Mouse (Mus musculus) liver (tissue): Measurements from ENCODE around the gene Ppp1r3a.
"Not testable (repeated sequence)": the region's sequence is repeated elsewhere in the genome, so short reads cannot be mapped to it uniquely, and the experiment has no call there.

Experiments
- DNase-seq: peaks from one replicate; pipeline ENCODE4 v3.0.0-alpha.2; 2020; ENCODE audit warnings: mixed read lengths

Ppp1r3a gene

GRCm38 (mm10) chr6:14754901-14755591, at the start of gene Ppp1r3a:
Gene Ppp1r3a (minus strand): TSS chr6:14755274.
- DNase-seq: no peak

GRCm38 (mm10) chr6:14787157-14787938, 32.3 kb upstream of the Ppp1r3a start:
- DNase-seq: no peak

- no peak for DNase-seq
Measured at GRCm38 (mm10) chr6:14777920-14778319, 22.8 kb upstream of the Ppp1r3a start.

GRCm38 (mm10) chr6:14771717-14772116, 16.6 kb upstream of the Ppp1r3a start:
- DNase-seq: no peak

- no peak for DNase-seq
Measured at GRCm38 (mm10) chr6:14757486-14757885, 2.4 kb upstream of the Ppp1r3a start.

- DNase-seq: no peak
Measured at GRCm38 (mm10) chr6:14753512-14753911, 1.6 kb downstream of the Ppp1r3a start.

GRCm38 (mm10) chr6:14752211-14752610, 2.9 kb downstream of the Ppp1r3a start:
- no peak for DNase-seq

- DNase-seq: no peak
Measured at GRCm38 (mm10) chr6:14747000-14747399, 8.1 kb downstream of the Ppp1r3a start.

- DNase-seq: no peak
Measured at GRCm38 (mm10) chr6:14736017-14736416, 19.1 kb downstream of the Ppp1r3a start.

- no peak for DNase-seq
Measured at GRCm38 (mm10) chr6:14731011-14731410, 24.1 kb downstream of the Ppp1r3a start.

GRCm38 (mm10) chr6:14720772-14721414, 34.2 kb downstream of the Ppp1r3a start:
- no peak for DNase-seq

- no peak for DNase-seq
Measured at GRCm38 (mm10) chr6:14720110-14720771, 34.8 kb downstream of the Ppp1r3a start.

- DNase-seq: no peak
Measured at GRCm38 (mm10) chr6:14715129-14715989, 39.7 kb downstream of the Ppp1r3a start.

- DNase-seq: no peak
Measured at GRCm38 (mm10) chr6:14712146-14712545, 42.9 kb downstream of the Ppp1r3a start.

- no peak for DNase-seq
Measured at GRCm38 (mm10) chr6:14700030-14700429, 55.0 kb downstream of the Ppp1r3a start.

GRCm38 (mm10) chr6:14679231-14679887, 75.7 kb downstream of the Ppp1r3a start:
- not testable (repeated sequence) for DNase-seq

GRCm38 (mm10) chr6:14668966-14669365, 86.1 kb downstream of the Ppp1r3a start:
- DNase-seq: not testable (repeated sequence)

- not testable (repeated sequence) for DNase-seq
Measured at GRCm38 (mm10) chr6:14667651-14668050, 87.4 kb downstream of the Ppp1r3a start.
